Mouse (Mus musculus) ovary, adult 18-20 months (tissue): ENCODE results near the gene Slc17a9.
"Not testable (repeated sequence)": the region's sequence is repeated elsewhere in the genome, so short reads cannot be mapped to it uniquely, and the experiment has no call there.

Experiments
- DNase-seq: peaks from one replicate; pipeline ENCODE4 v3.0.0; 2022; ENCODE audit warnings: low spot score, mixed read lengths

Slc17a9 gene

DNA sequence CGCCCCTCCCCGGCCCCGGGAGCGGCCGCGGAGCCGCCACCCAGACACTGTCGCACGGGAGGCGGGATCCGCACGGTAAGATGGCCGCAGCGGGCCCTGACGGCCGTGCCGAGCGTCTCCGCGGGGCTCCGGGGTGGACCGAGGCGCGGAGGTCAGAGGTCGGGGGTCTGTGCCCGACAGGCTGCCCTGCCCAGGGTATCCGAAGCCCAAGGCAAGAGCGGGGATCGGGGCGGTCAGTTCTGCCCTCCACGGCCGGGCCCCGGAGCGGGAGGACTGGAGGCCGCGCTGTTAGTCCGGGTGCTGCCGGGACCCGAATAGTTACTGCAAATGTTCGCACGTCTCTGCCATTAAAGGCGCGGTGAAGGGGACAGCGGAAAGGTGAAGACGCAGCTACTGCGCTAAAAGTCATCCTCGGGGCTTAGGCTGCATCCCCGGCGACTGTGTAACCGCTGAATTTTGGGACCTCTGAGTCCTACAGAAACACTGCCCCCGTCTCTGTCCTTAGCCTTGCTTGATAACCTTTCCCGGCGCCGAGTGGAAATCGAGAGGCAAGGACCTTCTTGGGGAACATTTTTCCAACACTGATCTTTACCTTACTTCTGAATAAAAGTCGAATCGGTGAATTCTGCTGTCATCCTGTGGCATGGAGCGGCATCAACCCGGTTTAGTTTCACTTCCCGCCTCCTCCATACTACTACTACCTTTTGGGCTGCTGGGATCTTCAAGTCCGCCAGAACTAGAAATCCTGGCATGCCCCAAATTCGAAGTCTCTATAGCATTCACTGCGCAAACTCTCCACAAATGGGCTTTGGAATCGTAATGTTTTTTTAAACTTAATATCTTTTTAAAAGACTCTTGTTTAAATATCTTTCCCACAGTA, 14.5 kb upstream of the Slc17a9 start:
- DNase-seq = no peak

DNA sequence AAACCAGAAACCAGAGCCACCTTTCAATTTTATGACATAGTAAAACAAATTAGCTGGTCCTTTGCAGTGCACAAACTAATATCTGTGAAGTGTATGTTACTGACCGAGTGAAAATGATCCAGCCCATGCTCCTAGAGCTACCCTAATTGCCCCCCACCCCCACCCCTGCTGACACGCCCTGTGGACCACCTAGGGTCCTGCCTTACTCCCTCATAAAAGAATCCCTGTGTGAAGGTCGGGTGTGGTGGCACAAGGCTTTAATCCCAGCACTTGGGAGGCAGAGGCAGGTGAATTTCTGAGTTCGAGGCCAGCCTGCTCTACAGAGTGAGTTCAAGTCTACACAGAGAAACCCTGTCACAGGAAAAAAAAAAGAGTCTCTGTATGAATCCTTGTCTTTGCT, 13.5 kb upstream of the Slc17a9 start:
- no peak for DNase-seq

DNA sequence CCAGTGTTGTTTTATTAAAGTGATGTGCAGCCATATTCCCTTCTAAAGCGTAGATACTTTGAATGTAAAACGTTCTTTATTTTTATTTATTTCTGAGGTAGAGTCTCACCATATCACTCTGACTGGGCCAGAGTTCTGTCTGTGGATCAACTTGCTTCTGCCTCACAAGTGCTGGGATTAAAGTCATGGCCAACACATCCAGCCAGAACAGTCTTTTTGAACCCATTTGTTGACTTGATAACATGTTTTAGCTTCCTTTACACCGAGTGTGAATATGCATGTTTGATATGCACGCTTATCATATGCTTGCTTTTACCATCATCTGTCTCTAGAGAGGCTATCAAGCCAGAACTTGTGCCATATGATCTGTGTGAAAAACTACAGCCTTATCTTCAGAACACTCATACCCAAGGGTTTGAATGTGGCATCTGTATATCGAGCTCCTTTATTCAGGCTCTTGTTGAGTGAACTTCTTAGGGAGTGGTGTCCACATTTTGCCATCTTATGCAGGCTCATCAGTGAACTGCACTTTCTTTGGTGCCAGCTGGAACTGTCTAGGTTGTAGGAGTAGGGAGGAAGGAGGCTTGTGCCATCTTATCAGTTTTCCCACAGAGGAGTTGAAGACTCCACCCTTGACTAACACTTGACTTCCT, 12.9 kb upstream of the Slc17a9 start:
- DNase-seq = no peak

DNA sequence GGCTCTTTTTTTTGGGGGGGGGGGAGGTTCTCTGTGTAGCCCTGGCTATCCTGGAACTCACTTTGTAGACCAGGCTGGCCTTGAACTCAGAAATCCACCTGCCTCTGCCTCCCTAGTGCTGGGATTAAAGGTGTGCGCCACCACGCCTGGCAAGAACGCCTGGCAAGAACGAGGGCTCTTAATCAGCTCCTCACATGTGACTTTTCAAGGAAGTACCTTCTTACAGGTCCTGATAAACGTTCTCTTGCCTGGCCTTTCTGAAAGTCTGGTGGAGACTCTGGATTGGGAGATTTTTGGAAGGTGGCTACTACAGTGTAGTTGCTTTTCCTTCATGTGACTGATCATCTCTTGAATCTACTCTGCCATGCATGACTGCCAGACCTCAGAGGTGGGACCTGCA, 2.3 kb upstream of the Slc17a9 start:
- DNase-seq = not testable (repeated sequence)

DNA sequence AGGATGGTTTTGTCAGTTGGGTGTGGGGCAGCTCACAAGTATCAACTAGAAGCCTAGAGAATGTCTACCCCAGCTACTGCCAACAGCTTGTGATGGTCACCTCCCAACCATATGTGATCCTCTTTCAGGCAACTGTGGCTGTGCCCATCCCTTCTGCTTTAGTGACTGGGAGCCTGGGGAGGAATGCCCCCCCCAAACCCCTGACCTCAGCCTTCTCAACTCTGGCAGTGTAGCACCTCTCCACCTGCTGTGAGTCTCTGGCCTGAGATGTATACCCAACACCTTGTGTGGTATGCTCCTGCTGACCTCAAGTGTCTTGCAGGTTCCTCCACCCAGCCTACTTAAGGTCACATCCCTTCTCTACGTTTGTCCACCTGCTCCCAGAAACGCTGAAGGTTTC, 1.2 kb upstream of the Slc17a9 start:
- DNase-seq = no peak

DNA sequence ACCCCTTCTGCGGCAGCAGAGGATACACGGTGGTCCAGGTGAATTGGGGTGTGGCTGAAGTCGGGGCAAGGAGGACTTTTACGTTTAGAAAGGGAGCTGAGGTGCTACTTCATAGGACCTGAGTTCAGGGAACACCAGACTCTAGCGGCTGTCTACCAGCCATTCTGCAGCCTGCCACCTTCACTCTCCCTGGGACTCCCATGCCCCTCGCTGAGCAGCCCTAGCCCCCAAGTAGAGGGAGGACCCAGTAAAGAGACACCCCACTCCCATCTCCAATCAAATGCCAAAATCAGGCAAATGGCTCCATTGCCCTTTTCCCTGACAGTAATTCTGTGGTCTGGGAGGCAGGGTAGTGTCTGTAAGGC, 333 bp downstream of the Slc17a9 start:
- no peak for DNase-seq

DNA sequence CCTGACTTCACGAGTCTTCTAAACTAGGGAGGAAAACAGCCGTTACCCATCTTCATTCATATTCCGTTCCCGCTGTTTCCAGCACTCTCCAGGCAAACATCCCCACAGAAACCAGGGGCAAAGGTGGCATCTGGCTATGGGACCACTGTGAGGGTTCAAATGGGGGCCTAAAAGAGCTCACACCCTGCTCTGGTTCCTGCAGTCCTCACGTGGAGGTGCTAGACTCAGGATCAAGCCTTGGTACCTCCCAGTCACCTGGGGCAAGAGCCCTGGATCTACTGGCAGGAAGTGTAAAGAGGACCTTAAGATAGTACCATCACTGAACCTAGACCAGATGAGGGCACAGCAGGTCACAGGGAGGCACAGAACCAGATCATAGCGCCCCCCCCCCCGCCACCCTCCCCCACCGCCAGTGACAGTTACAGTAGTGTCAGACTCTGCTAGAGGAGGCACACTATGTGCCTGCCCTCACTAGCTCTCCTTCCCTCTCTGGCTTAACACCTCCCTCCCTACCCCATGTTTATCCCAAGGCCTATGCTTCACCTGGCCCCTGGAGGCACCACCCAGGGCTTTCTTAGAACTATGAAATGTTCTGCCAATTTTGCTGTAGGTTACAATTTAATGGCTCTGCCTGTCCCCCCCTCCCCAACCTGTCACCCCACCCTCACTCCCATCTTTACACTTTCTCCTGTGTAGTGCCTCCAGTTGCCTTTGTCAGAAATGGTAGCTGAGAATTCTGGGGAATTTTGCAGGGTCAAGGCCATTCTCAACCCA, 980 bp downstream of the Slc17a9 start:
- DNase-seq = no peak

DNA sequence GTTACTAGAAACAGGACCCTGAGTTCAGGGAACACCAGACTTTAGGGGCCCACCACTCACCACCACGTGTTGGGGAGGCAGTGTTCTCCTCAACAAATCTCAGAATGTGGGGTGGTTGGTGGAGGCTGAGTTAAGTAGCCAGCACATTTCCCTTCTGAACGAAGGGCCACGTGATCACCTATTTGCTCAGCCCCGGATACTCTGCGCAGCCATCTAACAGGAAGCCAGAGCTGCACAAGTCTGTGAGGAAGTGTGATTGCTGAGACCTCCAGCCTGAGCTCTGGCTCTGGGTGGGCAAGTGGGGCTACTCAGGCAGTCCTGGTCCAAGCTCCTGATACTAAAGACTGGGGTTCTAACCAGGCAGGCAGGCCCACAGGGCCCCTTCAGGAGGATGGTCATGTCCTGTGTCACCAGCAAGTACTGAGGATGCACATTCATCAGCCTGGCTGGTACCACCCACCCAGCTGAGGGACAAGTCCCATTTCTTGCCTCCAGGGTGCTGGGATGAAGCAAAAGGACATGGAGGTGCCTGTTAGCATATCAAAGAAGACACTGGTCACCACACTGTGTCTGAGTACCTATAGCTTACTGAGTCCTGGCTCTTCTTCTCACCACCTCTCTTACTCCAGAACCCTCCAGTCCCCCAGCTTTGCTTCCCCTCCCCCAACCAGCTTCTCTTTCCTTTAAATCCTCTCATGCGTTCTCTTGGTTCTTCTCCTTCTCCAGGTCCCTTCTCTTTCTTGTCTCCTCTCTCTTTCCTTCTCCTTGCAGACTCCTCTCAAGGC, 1.8 kb downstream of the Slc17a9 start:
- DNase-seq = no peak

DNA sequence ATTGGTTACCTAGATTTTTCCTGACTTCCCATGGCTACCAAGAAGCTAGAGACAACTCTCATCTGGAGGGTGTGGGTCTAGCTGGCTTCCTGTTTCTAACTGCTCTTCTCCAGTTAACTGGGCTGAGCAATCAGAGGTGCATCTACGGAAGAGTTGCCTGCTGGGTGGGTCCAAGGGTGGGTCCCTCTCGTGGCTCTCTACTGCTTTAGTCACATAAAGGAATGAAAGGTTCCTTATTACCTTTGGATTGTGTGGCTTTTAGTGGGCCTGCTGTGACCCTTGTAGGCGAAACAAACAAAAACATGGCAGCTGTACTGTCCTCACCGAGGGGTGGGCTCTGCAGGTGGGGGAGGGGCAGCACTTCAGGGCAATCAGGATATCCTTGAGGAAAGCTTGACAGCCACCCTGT, 2.6 kb downstream of the Slc17a9 start:
- no peak for DNase-seq

DNA sequence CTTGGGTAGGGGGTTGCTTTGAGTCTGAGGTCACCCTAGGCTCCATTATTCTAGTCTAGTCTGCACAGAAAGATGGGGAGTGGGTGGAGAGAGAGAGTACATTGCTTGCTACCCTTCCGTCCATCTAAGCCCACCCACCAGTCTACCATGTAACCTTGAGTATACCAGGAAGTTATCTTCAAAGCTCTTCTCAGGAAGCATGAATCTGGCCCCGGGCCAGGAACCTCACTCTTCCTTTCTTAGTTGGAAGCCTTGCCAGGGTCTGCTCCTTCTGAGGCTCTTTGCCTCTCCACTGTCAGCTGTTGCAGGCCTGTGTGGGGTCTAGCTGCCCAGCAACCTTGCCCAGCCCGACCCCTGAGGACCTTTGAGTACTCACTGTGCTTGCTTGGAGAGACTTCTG, 6.0 kb downstream of the Slc17a9 start:
- no peak for DNase-seq

DNA sequence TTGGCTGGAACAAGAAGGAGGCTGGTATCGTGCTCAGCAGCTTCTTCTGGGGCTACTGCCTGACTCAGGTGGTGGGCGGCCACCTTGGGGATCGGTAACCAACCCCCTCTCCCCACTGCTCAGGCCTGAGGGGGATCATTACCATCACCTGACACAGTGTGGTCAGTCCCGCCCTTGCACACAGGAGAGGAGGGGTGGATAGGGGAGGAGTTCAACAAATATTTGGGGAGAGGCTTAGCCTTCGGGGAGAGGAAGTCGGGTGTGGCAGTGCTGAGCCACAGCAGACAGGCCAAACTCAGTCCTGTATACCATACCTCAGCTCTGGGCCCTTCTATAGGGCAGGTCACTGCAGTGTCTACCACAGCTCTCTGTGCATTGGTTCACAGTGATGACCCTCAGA, 6.9 kb downstream of the Slc17a9 start:
- DNase-seq = no peak

DNA sequence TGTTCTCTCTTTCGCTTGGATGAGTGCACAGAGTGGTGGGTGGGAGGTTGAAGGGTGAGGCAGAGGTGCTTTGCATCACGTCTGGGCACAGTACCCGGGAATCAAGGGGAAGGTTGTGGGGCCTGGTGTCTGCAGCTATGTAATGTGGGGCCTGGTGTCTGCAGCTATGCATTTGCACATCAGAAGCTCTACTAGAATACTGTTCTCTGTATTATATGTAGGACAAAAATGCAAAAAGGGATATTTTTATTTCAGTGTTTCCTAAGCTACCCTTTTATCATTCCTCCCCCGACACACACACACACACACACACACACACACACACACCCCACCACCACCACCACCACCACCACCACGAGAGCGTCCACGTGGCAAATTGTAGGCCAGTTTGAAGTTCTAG, 10.2 kb downstream of the Slc17a9 start:
- no peak for DNase-seq

DNA sequence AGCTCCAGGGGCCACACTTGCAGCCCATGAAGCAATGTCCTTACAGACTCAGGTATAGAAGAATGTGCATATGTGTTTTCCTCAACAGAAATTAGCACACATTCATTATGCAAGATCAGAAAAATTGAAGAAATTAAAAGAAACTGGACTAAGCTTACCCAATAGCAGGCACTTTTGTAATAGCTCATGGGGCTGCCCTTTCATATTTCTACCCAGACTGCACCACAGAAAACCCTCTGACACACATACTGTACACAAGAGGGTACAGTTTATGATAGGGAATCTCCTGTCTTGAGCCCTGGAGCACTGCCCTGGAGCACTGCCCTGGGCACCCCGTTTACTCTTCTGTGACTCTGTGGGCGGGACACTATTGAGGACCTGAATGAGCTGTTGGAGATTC, 12.9 kb downstream of the Slc17a9 start:
- DNase-seq = no peak

DNA sequence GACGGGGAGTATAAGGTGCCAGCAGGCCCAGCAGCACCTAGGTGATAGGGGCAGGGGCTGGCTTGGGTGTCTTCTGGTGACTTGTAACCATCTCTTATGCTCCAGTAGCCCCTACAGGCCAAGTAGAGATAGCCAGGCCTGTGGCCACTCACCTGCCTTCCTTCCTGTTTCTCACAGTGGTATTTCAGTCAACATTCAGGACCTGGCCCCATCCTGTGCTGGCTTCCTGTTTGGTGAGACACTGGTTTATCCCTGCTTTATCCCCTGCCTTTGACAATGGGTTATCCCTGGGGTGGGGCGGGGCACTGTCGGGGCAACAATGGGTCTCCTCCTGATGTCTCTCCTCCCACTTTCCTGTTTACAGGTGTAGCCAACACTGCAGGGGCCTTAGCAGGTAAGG, 15.3 kb downstream of the Slc17a9 start:
- DNase-seq = no peak

DNA sequence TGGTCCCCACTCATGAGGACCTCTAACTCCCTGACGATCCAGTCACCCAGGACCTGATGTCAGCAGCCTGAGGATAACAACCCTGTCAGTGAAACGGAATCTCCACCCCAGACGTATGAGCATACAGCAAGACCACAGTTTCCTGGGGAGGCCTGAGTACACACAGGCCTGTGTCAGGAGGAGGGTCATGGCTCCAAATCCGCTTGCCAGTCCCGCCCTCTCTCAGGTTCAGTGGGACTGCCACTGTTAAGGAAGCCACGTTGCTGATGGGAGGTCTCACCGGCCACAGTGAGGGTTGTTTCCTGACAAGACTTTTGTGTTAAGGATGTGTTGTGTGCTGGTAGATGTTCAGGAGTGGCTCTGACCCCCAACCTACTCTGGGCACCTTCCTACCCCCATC, 16.4 kb downstream of the Slc17a9 start:
- no peak for DNase-seq

DNA sequence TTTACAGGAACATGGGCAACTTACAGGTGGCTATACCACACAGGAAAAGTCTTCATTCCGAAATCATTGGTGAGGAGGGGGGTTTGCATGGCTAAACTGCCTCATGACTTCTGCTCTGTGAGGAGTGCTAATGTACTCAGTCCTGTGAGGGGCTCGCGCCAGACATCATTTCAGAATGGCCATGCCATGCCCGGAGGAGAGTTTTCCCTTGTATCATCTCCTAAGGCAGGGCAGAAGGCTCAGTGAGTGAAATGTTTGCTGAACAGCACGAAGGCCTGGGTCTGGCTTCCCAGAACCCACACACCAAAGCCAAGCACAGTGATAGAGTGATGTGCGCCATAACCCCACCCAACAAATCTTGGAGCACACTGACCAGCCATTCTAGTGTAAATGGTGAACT, 17.8 kb downstream of the Slc17a9 start:
- no peak for DNase-seq

DNA sequence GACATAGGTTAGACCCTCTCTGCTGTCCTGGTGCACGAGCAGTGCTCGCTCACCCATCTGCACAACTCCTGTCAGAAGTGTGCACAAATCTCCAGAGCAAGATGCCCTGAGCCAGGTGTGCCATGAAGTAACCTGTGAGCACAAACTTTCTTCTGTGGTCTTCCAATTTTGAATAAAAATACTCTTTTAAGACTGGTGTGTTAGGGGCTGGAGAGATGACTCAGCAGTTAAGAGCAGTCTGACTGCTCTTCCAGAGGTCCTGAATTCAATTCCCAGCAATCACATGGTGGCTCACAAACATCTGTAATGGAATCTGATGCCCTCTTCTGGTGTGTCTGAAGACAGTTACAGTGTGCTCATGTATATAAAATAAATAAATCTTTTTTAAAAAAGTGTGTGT, 18.3 kb downstream of the Slc17a9 start:
- DNase-seq = no peak

DNA sequence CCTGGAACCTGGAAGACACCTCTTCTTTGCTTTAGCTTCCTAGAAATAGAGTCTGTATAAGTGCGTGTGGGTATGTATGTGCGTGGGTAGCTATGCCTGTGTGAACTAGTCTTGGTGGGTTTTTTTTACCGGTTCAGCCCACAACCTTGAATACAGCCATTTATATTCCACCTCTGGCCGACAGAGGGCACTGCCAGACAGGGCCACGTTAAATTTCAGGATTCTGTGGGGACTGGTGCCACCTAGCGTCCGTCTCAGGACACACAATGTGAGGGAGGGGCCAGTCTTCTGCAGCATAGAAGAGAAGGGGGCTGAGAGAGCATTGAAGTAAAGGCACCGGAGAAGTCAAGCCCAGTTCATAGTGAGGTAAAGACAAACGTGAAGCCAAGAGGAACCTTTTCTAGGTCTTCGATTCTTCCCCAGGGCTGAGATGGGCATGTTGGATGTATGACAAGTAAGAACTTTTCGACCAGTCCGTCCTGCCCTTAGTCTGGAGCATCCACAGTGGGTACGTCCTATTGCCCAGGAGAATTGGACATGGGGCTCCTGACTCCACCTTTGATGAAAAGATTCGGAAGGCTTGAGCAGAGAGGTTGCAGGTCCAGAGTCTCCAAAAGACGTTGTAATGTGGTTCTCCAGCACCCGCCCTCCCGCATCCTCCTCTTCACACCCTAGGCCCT, 20.3 kb downstream of the Slc17a9 start:
- peak; percentile 57 for DNase-seq

DNA sequence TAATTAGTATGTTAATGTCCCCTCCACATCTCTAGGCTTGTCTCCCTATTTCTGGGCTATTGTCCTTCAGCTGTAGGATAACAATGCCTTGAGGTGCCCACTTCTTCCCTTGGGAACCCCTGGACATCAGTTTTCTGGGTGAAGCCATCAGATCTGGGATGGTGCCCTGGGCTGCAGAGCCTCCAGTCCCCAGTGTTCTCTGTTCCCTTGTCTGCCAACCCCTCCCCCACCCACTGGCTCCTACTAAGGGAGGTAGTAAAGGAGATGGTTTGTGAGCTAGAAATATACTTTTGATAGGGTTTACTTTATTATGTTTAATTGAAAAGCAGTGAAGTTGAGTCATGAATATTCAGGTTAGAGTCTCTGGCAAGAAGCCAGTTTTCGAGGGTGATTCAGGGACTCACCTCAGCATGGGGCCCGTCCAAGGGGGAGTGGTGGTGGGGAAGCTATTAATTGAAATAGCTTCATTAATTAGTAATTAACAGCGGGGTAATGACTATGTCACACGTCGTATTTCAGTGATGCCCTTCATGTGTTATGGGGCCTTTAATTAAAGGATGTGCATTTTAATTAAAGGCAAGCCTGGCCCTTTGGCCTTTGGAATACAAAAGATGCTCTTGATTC, 21.6 kb downstream of the Slc17a9 start:
- no peak for DNase-seq

DNA sequence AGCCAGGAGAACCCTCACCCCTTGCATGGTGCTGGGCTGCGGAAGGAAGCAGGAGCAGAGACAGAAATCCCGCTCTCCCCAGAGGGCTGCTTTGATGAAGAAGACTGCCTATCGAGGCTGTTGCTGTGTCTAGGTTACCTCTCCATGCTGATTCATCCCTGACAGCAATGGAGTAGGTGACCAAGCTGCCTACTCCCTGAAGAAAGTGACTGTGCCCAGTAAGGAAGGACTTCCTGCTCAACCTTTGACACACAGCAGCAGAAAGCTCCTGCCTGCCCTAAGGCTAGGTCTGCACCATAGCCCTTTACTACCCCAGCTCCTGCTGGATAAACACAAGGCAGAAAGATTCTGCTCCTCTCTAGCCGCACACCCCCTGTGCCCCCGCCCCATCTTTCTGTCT, 23.8 kb downstream of the Slc17a9 start:
- no peak for DNase-seq
